Mouse (Mus musculus): ENCODE data around the gene Ndufaf8.

Gene Ndufaf8

DNA sequence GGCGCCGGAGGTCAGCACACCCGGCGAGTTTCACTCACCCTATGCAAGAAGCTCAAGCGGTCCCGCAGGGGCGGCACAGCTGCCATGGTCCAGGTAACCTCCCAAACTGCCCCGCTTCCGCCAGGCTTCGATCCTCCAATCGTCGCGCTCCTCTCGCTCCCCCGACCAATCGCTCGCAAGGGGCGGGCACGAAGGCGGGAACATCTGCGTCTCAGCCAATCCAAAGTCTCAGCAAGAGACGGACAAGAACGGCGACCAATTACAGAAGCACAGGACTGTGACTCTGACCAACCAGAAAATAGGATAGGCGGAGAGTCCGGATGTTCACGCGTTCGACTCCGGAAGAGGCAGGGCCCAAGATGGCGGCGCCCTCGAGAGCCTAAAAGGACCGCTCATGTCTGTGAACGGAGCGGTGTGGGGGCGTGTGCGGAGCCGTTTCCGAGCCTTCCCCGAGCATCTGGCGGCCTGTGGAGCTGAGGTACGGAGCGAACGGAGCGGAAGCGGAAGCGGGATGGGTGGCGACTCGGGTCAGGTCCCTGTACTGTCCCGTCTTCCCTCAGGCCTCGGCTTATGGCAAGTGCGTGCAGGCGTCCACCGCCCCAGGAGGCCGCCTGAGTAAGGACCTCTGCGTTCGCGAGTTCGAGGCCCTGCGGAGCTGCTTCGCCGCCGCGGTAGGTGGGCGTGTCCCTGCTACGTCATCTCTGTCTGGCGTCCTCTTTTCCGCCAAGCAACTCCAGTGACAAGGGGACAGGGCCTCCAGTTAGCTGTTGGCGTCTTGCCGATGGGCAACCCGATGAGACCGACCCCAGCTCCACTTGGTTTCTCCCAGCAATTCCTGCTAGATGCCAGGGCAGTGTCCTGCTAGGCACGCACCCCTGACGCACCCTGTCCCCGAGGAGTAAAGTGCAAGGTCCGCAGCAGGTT is at the start of gene Ndufaf8, which contains the start of gene Tepsin:
TSS of gene Ndufaf8 (plus strand) at position 341 of the 924 bp plus-strand sequence.
TSS of gene Tepsin (minus strand) at position 144 of the 924 bp plus-strand sequence.
- peak; percentile 99 for DNase-seq (ENCODE audit: low spot score)

DNA sequence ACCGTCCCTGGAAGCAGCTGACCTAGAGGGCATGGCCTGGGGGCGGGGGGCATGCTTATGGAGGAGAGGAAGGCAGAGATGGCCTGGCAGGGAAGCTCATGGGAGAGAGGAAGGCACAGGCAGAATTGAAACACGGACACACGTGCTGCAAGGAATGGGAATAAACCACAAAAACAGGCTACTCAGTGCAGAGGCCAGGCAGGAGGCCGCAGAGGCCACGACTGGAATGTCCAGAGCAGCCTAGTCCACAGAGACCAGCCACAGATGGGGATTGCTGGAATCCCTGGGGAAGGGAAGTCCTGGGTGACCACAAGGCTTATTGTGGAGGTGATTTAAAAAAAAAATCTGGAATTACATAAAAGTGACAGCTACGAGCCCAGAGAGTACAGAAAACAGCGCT is 49.7 kb upstream of the Ndufaf8 start:
- no peak for DNase-seq (ENCODE audit: low spot score)

DNA sequence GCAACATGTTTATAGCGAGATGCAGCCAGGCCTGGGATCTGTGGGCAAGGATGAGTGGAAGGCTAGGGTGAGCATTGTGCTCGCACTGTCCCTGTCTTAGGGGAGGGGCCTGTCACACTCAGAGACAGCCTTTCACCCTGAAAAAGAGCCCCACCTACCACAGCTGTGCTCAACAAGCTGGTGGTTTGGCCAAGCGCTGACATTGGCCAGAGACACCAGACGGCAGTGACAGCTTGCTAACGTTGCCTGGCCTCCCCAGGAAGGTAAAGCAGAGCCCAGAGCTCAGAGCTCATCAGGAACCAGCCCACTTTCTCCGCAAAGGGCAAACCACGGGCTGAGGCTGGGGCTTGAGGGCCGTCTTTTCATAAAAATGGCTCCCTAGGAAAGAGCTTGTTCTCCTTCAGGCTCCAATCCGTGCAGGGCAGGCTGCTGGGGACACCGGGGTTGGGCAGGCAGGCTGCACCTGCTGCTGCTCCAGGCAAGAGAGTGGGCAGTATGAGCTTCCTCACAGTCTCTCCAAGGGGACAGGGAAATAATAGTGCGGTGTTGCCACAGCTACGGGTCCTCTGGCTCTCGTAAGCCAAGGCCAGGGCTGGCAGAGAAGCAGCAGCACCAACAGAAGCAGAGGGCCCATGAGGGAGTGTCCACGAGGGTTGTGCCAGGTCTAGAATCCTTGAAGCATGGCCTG is 47.5 kb upstream of the Ndufaf8 start:
- DNase-seq (ENCODE audit: low spot score): peak; percentile 54

DNA sequence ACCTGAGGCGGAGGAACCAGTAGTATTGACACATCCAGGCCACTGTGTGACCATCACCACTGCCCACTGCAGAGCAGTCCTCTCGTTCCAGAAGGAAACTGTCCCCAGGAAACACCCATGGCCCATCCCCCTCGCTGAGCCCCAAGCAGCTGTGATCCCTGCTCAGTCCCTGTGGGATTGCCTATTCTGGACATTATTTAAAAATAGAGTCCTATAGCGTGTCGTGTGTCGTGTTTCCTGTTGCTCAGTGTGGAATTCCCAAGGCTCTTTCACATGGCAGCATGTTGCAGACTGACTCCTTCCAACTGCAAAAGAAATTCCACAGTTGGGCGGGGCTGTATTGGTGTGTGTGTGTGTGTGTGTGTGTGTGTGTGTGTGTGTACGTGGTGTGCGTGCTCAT is 46.5 kb upstream of the Ndufaf8 start:
- no peak for DNase-seq (ENCODE audit: low spot score)

DNA sequence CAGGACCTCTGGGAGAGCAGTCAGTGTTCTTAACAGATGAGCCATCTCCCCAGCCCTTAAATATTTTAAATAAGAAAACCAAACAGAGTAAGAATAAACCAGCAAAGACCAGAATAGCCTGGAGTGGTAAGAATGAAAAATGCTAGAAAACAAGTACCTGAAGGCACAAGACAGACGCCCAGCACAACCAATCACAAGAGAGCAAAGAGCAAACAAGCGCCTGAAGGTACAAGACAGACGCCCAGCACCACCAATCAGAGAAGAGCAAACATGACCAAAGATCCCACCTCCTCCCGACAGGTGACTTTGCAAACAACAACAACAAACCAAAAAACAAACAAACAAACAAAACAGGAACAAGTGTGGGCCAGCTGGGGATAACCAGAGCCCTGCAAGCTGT is 44.9 kb upstream of the Ndufaf8 start:
- no peak for DNase-seq (ENCODE audit: low spot score)

DNA sequence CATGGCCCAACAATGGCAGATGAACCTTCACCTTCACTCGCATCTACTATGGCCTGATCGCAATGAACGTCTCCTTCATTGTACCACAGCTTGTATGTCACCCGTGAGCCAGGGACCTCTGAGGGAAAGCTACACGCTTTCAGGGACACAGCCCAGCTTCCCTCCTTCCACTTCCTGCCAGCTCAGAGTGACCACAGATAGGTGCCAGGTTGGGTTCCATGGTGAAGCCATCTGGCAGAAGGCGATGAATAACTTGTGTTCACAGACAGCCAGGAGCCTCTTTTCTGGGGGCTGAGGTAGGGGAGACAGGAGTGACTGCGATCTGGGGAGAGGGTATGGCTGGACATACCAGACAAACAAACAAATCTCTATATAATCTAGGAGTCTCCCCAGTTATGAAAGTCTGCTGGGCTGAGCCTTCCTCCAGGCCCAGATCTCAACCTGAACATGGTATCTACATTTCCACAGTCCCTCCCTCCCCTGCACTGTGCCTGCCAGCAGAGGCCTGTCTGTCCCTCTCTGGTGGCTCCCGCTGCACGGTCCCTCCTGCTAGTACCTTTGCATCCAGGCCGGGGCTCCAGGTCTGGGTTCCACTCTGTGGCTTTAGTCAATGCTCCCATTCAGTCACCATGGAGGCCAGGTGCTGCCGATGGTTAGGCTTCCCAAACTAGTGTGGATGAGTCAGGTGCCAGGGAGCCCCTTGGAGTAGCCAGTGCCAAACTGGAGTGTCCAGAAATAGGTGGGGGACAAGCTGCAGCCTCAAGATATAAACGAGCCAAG is 42.6 kb upstream of the Ndufaf8 start:
- no peak for DNase-seq (ENCODE audit: low spot score)

DNA sequence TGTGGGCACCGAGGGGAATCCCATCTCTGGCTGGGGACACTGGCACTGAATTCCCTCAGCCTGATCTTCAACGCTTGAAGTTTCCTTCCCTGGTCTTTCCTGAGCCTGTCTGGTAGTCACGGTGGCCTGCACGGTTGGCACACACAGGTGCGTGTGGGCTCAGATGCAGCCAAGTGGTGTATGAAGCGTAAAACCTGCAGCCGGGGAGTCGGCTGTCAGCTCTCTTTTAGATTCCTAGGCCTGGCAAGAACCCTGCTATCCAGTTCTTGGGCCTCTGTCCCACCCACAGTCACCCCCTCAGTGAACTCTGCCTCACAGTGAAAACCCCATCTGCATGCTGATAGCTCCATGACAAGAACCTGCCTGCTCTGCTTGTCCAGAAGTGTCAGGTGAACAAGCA is 38.1 kb upstream of the Ndufaf8 start:
- no peak for DNase-seq (ENCODE audit: low spot score)

DNA sequence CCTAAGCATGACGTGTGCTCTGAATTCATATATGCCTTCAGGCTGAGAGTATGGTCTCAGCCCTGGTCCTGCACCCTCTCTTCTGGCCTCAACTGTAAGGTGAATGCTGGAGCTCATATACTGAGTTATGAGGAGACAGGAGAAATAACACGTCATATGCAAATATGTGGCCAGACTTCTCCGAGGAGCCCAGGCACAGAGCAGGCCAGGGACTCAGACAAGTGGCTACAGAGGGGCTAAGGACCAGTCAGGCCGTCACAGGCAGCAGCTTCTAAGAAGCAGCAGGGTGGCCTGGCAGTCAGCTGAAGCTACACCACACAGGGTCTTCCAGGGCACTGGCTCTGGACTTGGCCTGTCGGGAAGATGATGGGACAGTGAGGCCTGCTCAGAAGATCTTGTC is 35.4 kb upstream of the Ndufaf8 start:
- DNase-seq (ENCODE audit: low spot score): no peak

DNA sequence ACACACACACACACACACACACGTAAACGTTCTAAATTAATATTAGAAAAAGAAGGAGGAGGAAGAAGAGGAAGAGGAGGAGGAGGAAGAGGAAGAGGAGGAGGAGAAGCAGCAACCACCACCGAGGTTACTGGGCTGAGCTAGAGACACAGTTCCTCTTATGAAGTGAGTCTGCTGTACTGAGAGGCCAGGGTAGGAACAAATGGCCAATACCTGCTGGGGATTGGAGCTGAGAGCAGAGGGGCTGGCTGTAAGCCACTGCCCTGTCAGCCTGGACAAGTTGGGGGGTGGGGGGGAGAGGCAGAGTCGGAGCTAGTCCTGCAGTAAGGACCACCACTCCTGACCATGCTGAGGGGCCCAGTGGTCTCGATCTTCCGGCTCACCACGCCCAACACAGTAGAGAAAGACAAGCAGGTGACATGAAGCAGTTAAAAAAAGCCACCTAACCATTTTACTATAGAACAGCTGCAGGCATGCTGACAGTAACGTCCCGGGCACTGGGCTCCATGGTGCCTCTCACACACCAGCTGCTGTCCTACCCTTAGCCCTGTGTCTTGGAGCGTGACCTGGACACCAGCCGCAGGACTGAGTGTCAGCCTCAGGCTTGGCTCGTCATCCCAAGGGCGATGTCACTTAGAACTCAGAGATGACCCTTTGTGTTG is 34.6 kb upstream of the Ndufaf8 start:
- no peak for DNase-seq (ENCODE audit: low spot score)

DNA sequence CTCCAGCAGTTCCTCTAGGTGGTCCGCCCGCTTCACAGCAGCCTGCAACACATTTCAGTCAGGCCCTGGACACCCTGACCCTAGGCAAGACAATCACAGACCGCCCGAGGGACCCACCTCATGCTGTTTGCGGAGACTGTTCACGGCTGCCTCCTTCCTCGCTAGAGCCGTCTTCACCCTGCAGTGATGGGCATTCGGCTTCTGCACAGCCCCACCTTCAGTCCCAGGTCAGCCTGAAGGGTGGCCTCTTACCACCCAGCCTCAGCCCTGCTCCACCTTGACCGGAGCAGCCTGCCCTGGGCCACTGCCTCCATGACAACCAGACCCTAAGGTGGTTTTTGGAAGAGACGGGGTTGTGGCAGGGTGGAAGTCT is 34.1 kb upstream of the Ndufaf8 start:
- DNase-seq (ENCODE audit: low spot score): no peak

DNA sequence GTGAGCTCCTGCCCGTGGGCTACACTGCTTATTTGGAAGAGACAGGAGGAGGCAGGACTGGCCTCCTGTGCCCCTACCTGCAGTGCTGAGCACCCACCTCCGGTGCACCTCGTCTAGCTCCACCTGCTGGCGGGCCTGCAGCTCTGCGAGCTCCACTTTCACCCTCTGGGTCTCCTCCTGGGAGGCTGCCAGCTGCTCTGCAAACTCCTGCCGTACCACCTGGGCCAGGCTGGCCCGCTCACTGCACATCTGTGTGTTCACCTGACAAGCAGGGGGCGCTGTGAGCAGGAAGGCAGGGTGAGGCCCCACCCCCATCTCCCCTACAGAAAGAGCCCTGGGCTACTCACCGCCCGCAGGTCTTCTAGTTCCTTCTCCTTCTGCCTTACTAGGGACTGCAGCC is 33.4 kb upstream of the Ndufaf8 start:
- peak; percentile 62 for DNase-seq (ENCODE audit: low spot score)

DNA sequence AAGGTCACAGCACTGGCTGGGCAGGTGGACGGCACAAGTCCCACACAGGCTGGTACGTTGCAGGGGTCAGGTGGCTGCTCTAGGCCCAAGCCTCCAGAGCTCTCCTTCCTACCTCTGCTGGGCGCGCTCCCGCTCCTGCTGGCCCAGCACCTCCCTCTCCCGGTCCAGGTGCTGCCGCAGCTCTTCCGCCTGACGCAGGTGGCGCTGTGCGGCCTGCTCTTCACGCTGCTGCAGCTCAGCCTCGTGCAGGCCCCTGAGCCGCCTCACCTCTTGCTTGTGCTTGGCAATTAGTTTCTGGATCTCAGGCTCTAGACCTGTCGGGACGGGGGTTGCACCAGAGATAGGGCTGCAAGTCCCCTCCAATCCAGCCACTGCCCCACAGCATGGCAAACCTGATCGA is 30.9 kb upstream of the Ndufaf8 start:
- no peak for DNase-seq (ENCODE audit: low spot score)

DNA sequence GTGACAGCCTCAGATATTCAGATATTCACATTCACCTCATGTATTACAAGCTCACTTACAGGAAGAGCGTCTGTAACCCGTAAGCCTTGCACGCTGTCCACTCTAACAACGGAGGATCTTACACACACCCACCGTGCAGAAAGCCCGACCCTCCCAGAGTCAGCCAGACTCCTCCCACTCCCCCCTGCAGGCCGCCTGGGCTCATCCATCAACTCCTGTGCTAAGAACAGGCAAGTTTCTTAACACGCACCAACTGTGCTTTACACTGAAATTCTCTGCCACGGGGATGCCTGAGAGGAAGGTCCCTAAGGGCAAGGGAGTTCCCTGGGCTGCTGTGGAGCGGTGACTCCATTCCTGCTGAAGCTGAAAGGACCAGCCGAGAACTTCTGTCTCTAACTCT is 29.5 kb upstream of the Ndufaf8 start:
- DNase-seq (ENCODE audit: low spot score): no peak

DNA sequence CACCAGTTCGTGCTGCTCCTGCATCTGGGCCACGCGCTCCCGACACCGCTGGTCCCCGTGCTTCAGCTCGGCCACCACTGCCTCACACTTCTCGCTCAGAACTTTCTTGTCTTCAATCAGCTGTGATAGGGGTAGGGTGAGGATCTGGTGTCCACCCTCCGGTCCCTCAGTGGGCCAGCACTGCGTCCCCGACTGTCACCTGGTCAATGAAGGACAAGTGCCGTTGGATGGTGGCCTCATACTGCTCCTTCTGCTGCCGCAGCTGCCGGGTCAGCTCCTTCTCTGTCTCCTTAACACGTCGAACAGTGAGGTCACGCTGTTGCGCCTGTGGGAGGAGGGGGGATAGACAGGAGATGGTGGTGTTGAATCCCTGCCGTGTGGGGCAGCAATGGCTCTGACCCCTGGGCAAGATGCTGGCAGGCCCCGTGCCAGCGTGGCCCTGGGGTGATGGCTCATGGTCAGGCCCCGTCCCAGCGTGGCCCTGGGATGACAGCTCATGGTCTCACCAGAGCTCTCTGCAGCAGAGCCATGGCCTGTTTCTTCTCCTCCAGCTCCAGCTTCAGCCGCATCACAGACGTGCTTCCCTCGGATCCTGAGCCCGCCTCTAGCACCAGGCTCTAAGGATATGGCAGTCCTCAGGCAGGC is 28.3 kb upstream of the Ndufaf8 start:
- no peak for DNase-seq (ENCODE audit: low spot score)

DNA sequence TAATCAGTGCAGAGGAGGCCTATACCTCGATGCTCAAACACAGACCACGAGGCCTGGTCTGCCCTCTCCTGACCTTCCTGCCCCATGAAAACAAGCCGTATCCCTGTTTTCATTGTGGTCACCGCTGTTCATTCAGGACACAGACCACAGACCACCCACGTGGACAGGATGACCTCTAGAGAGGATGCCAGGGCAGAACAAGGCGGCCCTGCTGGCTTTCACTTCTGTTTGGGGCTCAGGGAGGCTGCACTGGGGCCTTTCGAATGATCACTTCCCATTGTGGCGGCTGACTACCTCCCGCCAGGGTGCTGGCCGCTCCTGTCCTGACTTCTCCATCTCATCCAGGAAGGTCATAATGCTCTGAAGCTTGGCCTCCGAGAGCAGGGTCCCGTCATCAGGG is 27.7 kb upstream of the Ndufaf8 start:
- DNase-seq (ENCODE audit: low spot score): peak; percentile 52

DNA sequence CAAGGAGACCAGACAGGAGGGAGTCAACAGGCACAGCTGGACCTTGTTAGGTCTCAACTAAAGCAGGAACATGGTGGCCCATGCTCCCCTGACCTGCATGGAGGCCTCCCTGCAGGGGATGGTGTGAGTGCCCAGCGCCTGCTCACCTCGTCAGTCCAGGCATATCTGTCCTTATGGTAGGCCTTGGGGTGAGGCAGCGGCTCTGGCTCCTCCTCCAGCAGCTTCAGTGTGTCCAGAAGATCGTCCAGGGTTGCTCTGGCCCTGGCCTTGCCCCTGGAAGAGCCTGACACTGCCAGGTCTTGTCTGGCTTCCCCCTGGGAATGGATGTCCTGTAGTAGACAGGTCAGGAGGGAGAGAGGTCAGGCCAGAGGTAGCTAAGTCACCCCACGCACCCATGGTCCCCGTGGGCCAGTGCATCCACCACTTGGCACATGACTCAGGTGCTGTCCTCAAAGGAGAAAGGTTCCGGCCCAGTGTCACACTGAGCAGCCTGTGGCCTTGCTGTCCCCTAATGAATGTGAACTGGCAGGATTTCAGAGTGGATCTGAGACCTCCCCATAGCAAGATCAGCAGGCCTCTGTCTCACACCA is 26.9 kb upstream of the Ndufaf8 start:
- no peak for DNase-seq (ENCODE audit: low spot score)

DNA sequence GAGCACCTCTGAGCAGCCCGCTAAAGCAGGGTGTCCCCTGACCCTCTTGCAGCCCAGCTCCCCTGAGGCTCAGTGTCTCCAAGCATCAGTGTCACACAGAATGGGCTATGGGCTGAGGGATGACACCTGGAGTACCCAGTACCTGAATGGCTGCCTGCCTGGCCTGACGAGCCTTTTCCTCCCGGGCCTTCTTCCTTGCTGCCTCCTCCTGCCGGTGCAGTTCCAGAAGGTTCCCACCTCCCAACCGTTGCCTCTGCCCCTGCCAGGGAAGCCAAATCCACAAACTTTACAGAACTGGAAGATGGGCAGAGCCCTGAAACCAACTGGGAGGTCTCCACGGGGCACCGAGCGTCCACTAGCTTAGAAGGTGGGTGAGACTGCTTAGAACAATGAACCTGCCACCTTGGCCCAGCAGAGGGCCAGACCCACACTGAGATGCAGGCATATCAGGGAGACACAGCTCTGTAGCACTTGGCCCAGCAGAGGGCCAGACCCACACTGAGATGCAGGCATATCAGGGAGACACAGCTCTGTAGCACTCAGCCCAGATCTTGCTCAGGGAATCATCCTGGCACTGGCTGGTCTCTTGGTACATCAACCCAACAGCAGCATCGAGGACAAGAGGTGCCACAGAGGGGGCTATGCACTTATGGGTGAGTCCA is 25.6 kb upstream of the Ndufaf8 start:
- no peak for DNase-seq (ENCODE audit: low spot score)

DNA sequence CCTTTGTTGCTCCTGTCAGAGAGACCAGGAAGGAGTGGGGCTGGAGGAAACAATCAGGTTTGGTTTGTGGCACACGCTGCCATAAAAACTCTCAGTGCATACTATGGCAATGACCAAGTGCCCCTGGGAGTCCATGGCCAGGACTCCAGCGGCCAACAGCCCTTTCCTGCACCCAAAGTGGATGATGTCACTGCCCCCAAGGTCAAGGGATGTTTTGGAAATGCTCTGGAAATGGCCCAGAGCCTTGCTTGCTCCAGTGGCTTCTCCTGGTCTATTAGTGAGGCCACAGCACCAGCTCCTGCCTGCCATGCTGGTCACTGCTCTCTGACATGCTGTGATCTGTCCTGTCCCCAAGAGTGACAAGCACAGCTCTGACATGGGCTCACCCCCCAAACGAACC is 22.5 kb upstream of the Ndufaf8 start:
- DNase-seq (ENCODE audit: low spot score): no peak

DNA sequence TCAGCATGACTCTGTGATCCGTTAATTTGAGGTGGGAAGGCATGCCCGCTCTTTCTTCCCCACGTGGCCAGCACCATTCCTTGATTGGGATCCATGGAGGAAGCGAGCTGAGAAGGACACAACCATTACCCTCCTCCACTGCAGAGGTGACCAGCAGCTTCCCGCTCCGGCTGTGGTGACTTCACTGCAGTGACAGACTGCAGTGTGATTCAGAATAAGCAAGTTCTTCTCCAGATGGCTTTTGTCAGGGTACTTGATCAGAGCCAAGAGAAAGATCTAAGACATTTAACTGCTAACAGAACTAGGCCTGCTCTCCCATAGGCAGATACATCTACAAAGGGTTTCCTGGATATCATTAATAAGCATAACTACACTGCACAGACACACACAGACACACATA is 18.4 kb upstream of the Ndufaf8 start:
- no peak for DNase-seq (ENCODE audit: low spot score)

DNA sequence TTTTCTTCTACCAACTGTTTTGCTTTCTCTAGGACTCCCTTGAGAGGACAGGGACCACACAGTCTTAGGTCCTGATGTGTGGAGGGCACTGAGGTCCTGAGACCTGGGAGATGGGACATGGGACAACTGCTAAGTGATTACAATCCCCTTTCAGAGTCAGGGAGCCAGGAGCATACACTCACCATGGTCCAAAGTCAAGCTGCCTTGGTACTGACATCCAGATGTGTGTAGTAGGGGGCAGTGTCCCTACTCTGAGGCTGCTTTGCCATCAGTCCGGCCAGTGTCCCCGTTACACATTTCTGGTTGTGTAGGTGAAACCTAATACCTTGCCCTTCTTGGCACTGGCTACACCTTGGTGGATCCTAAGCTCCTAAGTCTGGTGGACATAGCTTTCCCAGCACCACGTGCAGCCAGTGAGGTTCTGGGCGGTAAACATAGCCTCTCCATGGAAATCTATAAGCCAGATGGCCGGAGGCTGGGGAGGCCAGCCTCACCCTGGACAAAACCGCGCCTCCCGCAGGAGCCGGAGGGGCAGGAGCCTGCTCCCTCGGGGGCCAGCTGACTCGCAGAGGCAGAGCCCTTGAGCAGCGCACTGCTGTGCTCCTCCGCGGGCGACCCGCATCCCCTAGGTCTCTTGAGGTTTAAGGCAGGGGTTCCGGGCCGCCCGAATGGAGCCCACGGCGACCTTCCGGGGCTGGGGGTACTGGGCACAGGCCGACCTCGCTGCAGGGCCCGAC is 12.7 kb upstream of the Ndufaf8 start:
- no peak for DNase-seq (ENCODE audit: low spot score)
